Mouse (Mus musculus): ENCODE measurements at regions not wholly inside any gene's neighbourhood (a gene's known extent, or its start where the extent isn't known, plus 50 kb on each side); places are given as distances from the start of the nearest gene placed in this dataset.

- Histone ChIP-seq H3K4me1 (replicated peaks) (0 out of 2 replicates have a peak, but pooled peaks cover 3% of the 10 kb centered on the region), H3K36me3 (no peaks in the 10 kb centered on the region), H3K27me3 (replicated peaks) (no peaks in the 10 kb centered on the region), H3K9me3 (replicated peaks) (no peaks in the 10 kb centered on the region), H3K27ac (ENCODE audit: poor library complexity, severe bottlenecking) (no peak overlapping the region), H3K4me2 (no peak overlapping the region), H3K9ac (no peak overlapping the region), H3K4me3 (no peak overlapping the region)
- ATAC-seq (ENCODE audit: insufficient number of reproducible peaks, low FRiP score) = no peak
- 74% methylated on average over 4 of the region's 4 CpGs for WGBS
Observed at GRCm38 (mm10) chr3:137768627-137769026, 95.7 kb upstream of the H2afz start.

DNA sequence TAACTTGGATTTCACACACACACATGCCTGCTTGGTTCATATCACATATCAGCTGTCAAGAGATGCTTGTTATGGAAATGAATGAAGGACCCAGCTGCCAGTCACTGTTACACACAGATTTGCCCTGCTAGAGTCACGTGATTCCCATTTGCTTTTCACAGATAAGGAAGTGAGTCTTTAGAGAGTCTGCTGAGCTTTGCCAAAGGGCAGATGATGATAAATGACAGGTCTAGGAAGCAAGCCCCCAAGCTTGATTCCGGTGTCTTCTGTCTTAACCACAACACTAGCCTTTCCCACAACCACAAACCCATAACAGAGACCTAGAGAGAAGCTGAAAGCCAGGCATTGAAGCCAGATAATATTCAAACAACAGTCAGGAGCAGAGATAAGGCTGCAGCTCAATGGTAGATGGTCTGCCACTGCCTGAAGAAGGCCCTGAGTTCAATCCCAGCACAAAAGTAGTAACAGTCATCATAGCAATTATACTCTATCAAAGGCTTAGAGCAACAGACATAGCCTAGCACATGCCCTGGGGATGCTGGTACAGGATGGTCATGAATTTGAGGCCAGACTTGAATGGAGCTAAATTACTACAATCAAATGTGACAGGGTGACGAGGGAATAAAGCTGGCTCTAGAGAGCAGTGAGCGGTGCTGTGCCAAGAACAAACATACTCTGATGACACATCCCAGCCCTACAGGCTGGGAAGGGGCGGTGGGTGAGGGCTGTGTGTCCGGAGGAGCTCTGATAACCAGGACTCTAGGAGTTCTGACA lies 89.0 kb upstream of the H2afz start:
- Histone ChIP-seq H3K4me3 (no peak overlapping the region), H3K27ac (ENCODE audit: poor library complexity, severe bottlenecking) (peak overlapping the region; percentile 20), H3K36me3 (no peaks in the 10 kb centered on the region), H3K4me1 (replicated peaks) (peaks cover 20% of the 10 kb centered on the region), H3K4me2 (no peak overlapping the region), H3K27me3 (replicated peaks) (peaks cover 6% of the 10 kb centered on the region; the same call in 1 of the 2 replicates), H3K9ac (no peak overlapping the region), H3K9me3 (replicated peaks) (no peaks in the 10 kb centered on the region)
- ATAC-seq (ENCODE audit: insufficient number of reproducible peaks, low FRiP score) = peak; percentile 51; the same call in 1 of the 2 replicates
- WGBS = 28% methylated on average over 6 of the region's 6 CpGs

GRCm38 (mm10) chr3:137778113-137778512 lies 86.2 kb upstream of the H2afz start:
- no peak for ATAC-seq (ENCODE audit: insufficient number of reproducible peaks, low FRiP score)
- Histone ChIP-seq H3K9me3 (replicated peaks) (no peaks in the 10 kb centered on the region), H3K4me3 (peak overlapping the region; percentile 14; the same call in 1 of the 2 replicates), H3K27me3 (replicated peaks) (peaks cover 6% of the 10 kb centered on the region; the same call in 1 of the 2 replicates), H3K4me1 (replicated peaks) (peaks cover 29% of the 10 kb centered on the region), H3K27ac (ENCODE audit: poor library complexity, severe bottlenecking) (no peak overlapping the region), H3K4me2 (peak overlapping the region; percentile 53), H3K9ac (no peak overlapping the region), H3K36me3 (no peaks in the 10 kb centered on the region)
- WGBS = 26% methylated on average over 7 of the region's 7 CpGs

GRCm38 (mm10) chr3:137780029-137780428 lies 84.3 kb upstream of the H2afz start:
- Histone ChIP-seq H3K9me3 (replicated peaks) (no peaks in the 10 kb centered on the region), H3K27me3 (replicated peaks) (peaks cover 6% of the 10 kb centered on the region; the same call in 1 of the 2 replicates), H3K9ac (no peak overlapping the region), H3K36me3 (no peaks in the 10 kb centered on the region), H3K4me3 (peak overlapping the region; percentile 20; the same call in 1 of the 2 replicates), H3K27ac (ENCODE audit: poor library complexity, severe bottlenecking) (no peak overlapping the region), H3K4me1 (replicated peaks) (peaks cover 37% of the 10 kb centered on the region), H3K4me2 (peak overlapping the region; percentile 61)
- 6% methylated on average over 11 of the region's 11 CpGs for WGBS
- no peak for ATAC-seq (ENCODE audit: insufficient number of reproducible peaks, low FRiP score)

DNA sequence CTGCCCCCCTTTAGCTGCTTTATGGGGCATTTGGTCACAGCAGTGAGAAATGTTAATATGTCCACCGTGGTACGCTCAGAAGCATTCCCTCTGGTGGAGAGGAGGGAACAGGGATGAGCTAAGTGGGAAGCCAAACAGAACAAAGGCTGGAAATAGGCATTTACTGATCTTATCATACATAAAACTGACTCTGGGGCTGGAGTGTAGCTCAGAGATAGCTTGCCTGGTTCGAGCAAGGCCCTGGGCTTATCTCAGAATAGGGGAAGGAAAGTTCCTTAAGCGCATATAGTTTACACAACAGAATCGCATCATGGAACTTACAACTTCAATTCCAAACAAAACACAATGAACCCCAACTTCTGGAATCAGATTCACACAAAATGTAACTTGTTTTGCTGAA lies 81.5 kb upstream of the H2afz start:
- no peak overlapping the region for H3K4me3 ChIP-seq
- no peaks in the 10 kb centered on the region for H3K9me3 ChIP-seq (replicated peaks)
- WGBS = 43% methylated on average over 5 of the region's 5 CpGs
- ATAC-seq (ENCODE audit: insufficient number of reproducible peaks, low FRiP score) = no peak
- H3K36me3 ChIP-seq = no peaks in the 10 kb centered on the region
- no peak overlapping the region for H3K4me2 ChIP-seq
- H3K9ac ChIP-seq = no peak overlapping the region
- H3K27me3 ChIP-seq (replicated peaks) = peaks cover 6% of the 10 kb centered on the region; the same call in 1 of the 2 replicates
- peaks cover 38% of the 10 kb centered on the region for H3K4me1 ChIP-seq (replicated peaks)
- 0 out of 2 replicates have a peak overlapping the region, but pooled peaks have one; percentile 31 for H3K27ac ChIP-seq (ENCODE audit: poor library complexity, severe bottlenecking)

GRCm38 (mm10) chr3:137783937-137784911 lies 80.1 kb upstream of the H2afz start:
- peaks cover 37% of the 10 kb centered on the region for H3K4me1 ChIP-seq (replicated peaks)
- WGBS = 51% methylated on average over 7 of the region's 7 CpGs
- peak overlapping the region; percentile 35; the same call in 1 of the 2 replicates for H3K4me2 ChIP-seq
- no peaks in the 10 kb centered on the region for H3K9me3 ChIP-seq (replicated peaks)
- H3K27ac ChIP-seq (ENCODE audit: poor library complexity, severe bottlenecking) = peak overlapping the region; percentile 74
- no peak overlapping the region for H3K9ac ChIP-seq
- peaks cover 4% of the 10 kb centered on the region; the same call in 1 of the 2 replicates for H3K27me3 ChIP-seq (replicated peaks)
- no peak overlapping the region for H3K4me3 ChIP-seq
- H3K36me3 ChIP-seq = no peaks in the 10 kb centered on the region
- ATAC-seq (ENCODE audit: insufficient number of reproducible peaks, low FRiP score) = no peak

DNA sequence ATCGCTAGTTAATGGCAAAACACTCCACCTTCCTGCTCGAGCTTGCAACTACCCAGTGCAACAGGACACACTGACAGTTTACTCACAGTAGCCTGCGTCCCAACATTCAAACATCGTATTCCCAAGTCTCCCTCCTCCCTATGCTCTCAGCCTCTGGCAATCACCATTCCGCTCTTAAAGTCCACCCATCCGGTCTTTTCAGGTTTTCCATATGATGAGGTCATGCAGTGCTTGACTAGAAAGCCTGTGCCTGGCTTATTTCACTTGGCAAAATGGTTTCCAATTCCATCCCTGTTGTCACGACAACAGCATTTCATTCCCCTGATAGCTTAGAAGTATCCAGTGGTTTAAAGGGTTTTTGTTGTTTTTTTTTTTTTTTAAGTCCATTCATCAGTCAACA lies 79.1 kb upstream of the H2afz start:
- Histone ChIP-seq H3K9me3 (replicated peaks) (no peaks in the 10 kb centered on the region), H3K27ac (ENCODE audit: poor library complexity, severe bottlenecking) (peak overlapping the region; percentile 74), H3K4me2 (peak overlapping the region; percentile 35), H3K36me3 (no peaks in the 10 kb centered on the region), H3K4me3 (no peak overlapping the region), H3K4me1 (replicated peaks) (peaks cover 37% of the 10 kb centered on the region), H3K27me3 (replicated peaks) (no peaks in the 10 kb centered on the region), H3K9ac (no peak overlapping the region)
- peak; percentile 82 for ATAC-seq (ENCODE audit: insufficient number of reproducible peaks, low FRiP score)
- 38% methylated on average over 7 of the region's 7 CpGs for WGBS

- peak overlapping the region; percentile 74 for H3K27ac ChIP-seq (ENCODE audit: poor library complexity, severe bottlenecking)
- H3K36me3 ChIP-seq = no peaks in the 10 kb centered on the region
- no peak overlapping the region for H3K9ac ChIP-seq
- WGBS = 21% methylated on average over 2 of the region's 2 CpGs
- no peaks in the 10 kb centered on the region for H3K27me3 ChIP-seq (replicated peaks)
- no peaks in the 10 kb centered on the region for H3K9me3 ChIP-seq (replicated peaks)
- H3K4me3 ChIP-seq = no peak overlapping the region
- no peak for ATAC-seq (ENCODE audit: insufficient number of reproducible peaks, low FRiP score)
- peaks cover 34% of the 10 kb centered on the region for H3K4me1 ChIP-seq (replicated peaks)
- H3K4me2 ChIP-seq = no peak overlapping the region
Observed at GRCm38 (mm10) chr3:137785871-137786270, 78.4 kb upstream of the H2afz start.

DNA sequence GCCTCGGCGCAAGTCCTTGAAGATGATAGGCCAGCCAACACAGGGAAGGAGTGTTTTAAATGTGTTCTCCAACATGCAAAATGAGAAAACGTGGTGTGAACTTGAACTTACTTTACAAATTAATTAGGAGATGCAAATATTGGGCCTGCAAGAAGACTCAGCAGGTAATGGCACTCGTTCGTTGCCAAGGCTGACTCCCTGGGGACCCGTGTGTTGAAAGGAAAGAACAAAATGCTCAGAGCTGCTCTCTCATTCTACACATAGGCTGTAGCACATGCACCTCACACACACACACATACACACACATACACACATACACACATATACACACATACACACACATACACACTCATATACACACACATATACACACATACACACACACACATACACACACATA lies 74.6 kb upstream of the H2afz start:
- no peak overlapping the region for H3K9ac ChIP-seq
- H3K36me3 ChIP-seq = no peaks in the 10 kb centered on the region
- ATAC-seq (ENCODE audit: insufficient number of reproducible peaks, low FRiP score) = no peak
- H3K4me2 ChIP-seq = no peak overlapping the region
- 76% methylated on average over 6 of the region's 6 CpGs for WGBS
- peaks cover 18% of the 10 kb centered on the region for H3K4me1 ChIP-seq (replicated peaks)
- H3K27ac ChIP-seq (ENCODE audit: poor library complexity, severe bottlenecking) = no peak overlapping the region
- no peaks in the 10 kb centered on the region for H3K9me3 ChIP-seq (replicated peaks)
- no peaks in the 10 kb centered on the region for H3K27me3 ChIP-seq (replicated peaks)
- no peak overlapping the region for H3K4me3 ChIP-seq

DNA sequence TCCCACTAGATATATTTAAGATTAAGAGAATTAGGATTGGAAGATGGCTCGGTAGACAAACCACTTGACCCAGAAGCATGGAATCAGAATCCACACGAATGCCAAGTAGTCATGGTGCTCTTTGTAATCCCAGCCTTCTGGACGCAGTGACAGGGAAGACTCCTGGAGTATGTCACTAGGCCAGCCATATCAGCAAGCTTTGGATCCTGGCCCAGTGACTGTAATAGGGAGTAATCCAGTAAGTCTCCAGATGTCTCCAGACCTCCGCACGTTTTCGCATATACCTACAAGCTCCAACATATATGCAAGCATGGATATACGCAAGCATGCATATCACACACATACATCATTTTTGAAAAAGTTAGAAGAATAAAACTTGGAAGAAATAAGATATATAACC lies 73.9 kb upstream of the H2afz start:
- H3K4me2 ChIP-seq = no peak overlapping the region
- no peak overlapping the region for H3K9ac ChIP-seq
- H3K27ac ChIP-seq (ENCODE audit: poor library complexity, severe bottlenecking) = no peak overlapping the region
- ATAC-seq (ENCODE audit: insufficient number of reproducible peaks, low FRiP score) = peak; percentile 66; the same call in 1 of the 2 replicates
- 52% methylated on average over 7 of the region's 7 CpGs for WGBS
- H3K4me1 ChIP-seq (replicated peaks) = peaks cover 12% of the 10 kb centered on the region
- H3K4me3 ChIP-seq = no peak overlapping the region
- no peaks in the 10 kb centered on the region for H3K36me3 ChIP-seq
- H3K9me3 ChIP-seq (replicated peaks) = no peaks in the 10 kb centered on the region
- H3K27me3 ChIP-seq (replicated peaks) = no peaks in the 10 kb centered on the region

- no peak overlapping the region for H3K4me3 ChIP-seq
- no peak for ATAC-seq (ENCODE audit: insufficient number of reproducible peaks, low FRiP score)
- WGBS = 79% methylated on average over 7 of the region's 7 CpGs
Observed at GRCm38 (mm10) chr3:137795754-137796315, 68.5 kb upstream of the H2afz start.

More at GRCm38 (mm10) chr3:137795754-137796315, 68.5 kb upstream of the H2afz start:
- Histone ChIP-seq H3K27ac (ENCODE audit: poor library complexity, severe bottlenecking) (no peak overlapping the region), H3K36me3 (no peaks in the 10 kb centered on the region), H3K9ac (no peak overlapping the region), H3K4me2 (no peak overlapping the region), H3K9me3 (replicated peaks) (no peaks in the 10 kb centered on the region), H3K27me3 (replicated peaks) (no peaks in the 10 kb centered on the region), H3K4me1 (replicated peaks) (no peaks in the 10 kb centered on the region)

All from heart, embryonic 12.5 days (tissue).